Mouse (Mus musculus) hematopoietic stem cell, adult 5-6 weeks (primary cell): ENCODE measurements around the gene Nos3. TPM values are rescaled to one million over a fixed set of nuclear protein-coding genes. Genes with fewer than 3 reads are reported as not detected.

Source experiments
- ATAC-seq, 2 experiments: fragments of 125-278 bp in 1 of 2; replicated peaks in 1 of 2; 2 replicates each; pipeline ENCODE4 v1.8.0; 2016 to 2017; ENCODE audit warnings: inconsistent platforms in 2 of 2, mild to moderate bottlenecking in 2 of 2, moderate number of reproducible peaks in 2 of 2, low read depth in 1 of 2, moderate TSS enrichment in 1 of 2; ENCODE audit not compliant: low FRiP score in 2 of 2, poor library complexity in 2 of 2, severe bottlenecking in 2 of 2, insufficient read depth in 1 of 2, low TSS enrichment in 1 of 2
- total RNA-seq: library from RNA; stranded (forward); fragments of 172-1452, 232-1000 nt; gene quantifications from 2 replicates; pipeline ENCODE4 v1.2.3, GENCODE M21; 2017

Nos3 gene
- total RNA-seq, 1 experiment from 2014 or later: not detected

- ATAC-seq: no peak
These were observed 63.4 kb downstream of the Nos3 start for GRCm38 (mm10) chr5:24427981-24428402.

GRCm38 (mm10) chr5:24428596-24428995 lies 64.0 kb downstream of the Nos3 start:
- ATAC-seq: no peak

GRCm38 (mm10) chr5:24433993-24434392 lies 69.4 kb downstream of the Nos3 start:
- no peak for ATAC-seq

Other genes with a start within 250 kb of the Nos3 start
- gene Nupl2, start 199.8 kb upstream of the Nos3 start, total RNA-seq: 8.0 and 10.6 TPM in 2 replicates
- 2.6 and 4.8 TPM in 2 replicates for gene Kcnh2, start 13.2 kb upstream of the Nos3 start, total RNA-seq
- gene Atg9b, start 27.3 kb downstream of the Nos3 start, total RNA-seq: 3.8 and 5.6 TPM in 2 replicates
- 8.6 and 19.1 TPM in 2 replicates for gene Abcb8, start 28.9 kb downstream of the Nos3 start, total RNA-seq
- 0.19 TPM in 1 of 2 replicates, not detected in the other for gene Asic3, start 48.6 kb downstream of the Nos3 start, total RNA-seq
- gene Cdk5, start 58.7 kb downstream of the Nos3 start, total RNA-seq: 17.2 and 32.2 TPM in 2 replicates
- 24.3 and 40.5 TPM in 2 replicates for gene Slc4a2, start 59.0 kb downstream of the Nos3 start, total RNA-seq
- 14.8 and 29.4 TPM in 2 replicates for gene Fastk, start 80.5 kb downstream of the Nos3 start, total RNA-seq
- 16.1 and 16.3 TPM in 2 replicates for gene Tmub1, start 83.0 kb downstream of the Nos3 start, total RNA-seq
- 32.4 and 37.8 TPM in 2 replicates for gene Agap3, start 87.4 kb downstream of the Nos3 start, total RNA-seq
- not detected in 2 replicates for gene Gbx1, start 162.4 kb downstream of the Nos3 start, total RNA-seq
- gene Asb10, start 176.2 kb downstream of the Nos3 start, total RNA-seq: not detected in 2 replicates
- not detected in 2 replicates for gene 4931409K22Rik, start 192.0 kb downstream of the Nos3 start, total RNA-seq
- gene Abcf2, start 212.7 kb downstream of the Nos3 start, total RNA-seq: 75.0 and 89.8 TPM in 2 replicates
- gene Chpf2, start 221.9 kb downstream of the Nos3 start, total RNA-seq: 12.0 and 15.5 TPM in 2 replicates